25 mouse cellular contexts compared by ENCODE assay signal in the genomic region with DNA sequence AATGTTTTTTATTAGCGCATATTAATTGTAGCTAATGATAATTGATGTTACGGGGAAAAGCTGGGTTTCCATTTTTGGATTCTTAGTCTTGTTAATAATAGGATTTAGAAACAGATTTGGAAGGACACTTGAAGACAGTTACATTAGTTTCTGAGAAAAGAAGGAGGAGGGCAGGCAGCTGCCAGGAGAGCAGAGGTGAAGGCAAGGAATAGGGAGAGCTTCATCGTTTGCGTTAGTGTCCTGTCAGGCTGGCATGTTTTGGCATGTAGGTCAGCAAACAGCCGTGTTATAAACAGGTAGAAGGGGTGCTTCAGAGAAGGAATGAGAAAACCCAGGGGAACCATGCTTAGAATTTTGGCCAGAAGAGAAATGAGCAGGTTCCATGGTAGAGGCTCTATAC.
"Had no signal": no experiment of that assay in that cellular context is flagged by ENCODE, and none has a peak within 500 bp of the region (broad histone marks: within the 10 kb centered on the region; RNA-seq: fewer than 3 reads in every experiment).

No protein-coding gene starts in this region.

- H3K27me3 ChIP-seq: heart, embryonic 13.5 days; hindbrain, embryonic 12.5 days; kidney, embryonic 15.5 days; limb, embryonic 13.5 days; limb, embryonic 15.5 days; liver, embryonic 12.5 days had no signal

- H3K4me3 ChIP-seq: heart, adult 2 months; heart, embryonic 10.5 days; heart, embryonic 13.5 days; hindbrain, embryonic 10.5 days; hindbrain, embryonic 12.5 days; kidney, embryonic 15.5 days; limb, embryonic 13.5 days; limb, embryonic 15.5 days; liver, embryonic 12.5 days had no signal

- ATAC-seq: hindbrain, postnatal 0 days; intestine, embryonic 16.5 days; liver, embryonic 12.5 days had no signal

- DNase-seq: gastrocnemius, postnatal 14 days; heart, adult 2 months; heart, postnatal 14 days; heart, postnatal 4 days; kidney, adult 11 months; kidney, adult 2 months; kidney, adult 9 months; kidney, postnatal 14 days; kidney, postnatal 36 days; layer of hippocampus, adult 9-11 months; layer of hippocampus, postnatal 36 days; left cerebral cortex, postnatal 4 days had no signal

- H3K4me2 ChIP-seq: hindbrain, embryonic 12.5 days; hindbrain, embryonic 14.5 days; kidney, embryonic 15.5 days; limb, embryonic 13.5 days; limb, embryonic 15.5 days; liver, embryonic 12.5 days had no signal

- H3K9me3 ChIP-seq: heart, embryonic 10.5 days; heart, embryonic 13.5 days; hindbrain, embryonic 10.5 days; hindbrain, embryonic 12.5 days; kidney, embryonic 15.5 days; limb, embryonic 13.5 days; limb, embryonic 15.5 days; liver, embryonic 12.5 days had no signal

- H3K36me3 ChIP-seq: heart, embryonic 10.5 days; heart, embryonic 13.5 days; hindbrain, embryonic 10.5 days; hindbrain, embryonic 12.5 days; kidney, embryonic 15.5 days; limb, embryonic 13.5 days; limb, embryonic 15.5 days; liver, embryonic 12.5 days had no signal

- H3K9ac ChIP-seq: heart, embryonic 13.5 days; hindbrain, embryonic 12.5 days; hindbrain, embryonic 14.5 days; kidney, embryonic 15.5 days; limb, embryonic 13.5 days; limb, embryonic 15.5 days; liver, embryonic 12.5 days; liver, embryonic 14.5 days had no signal

- H3K27ac ChIP-seq: heart, adult 2 months; hindbrain, embryonic 12.5 days; hindbrain, embryonic 14.5 days; hindbrain, postnatal 0 days; kidney, embryonic 15.5 days; kidney, postnatal 0 days; limb, embryonic 13.5 days; limb, embryonic 15.5 days; liver, embryonic 12.5 days; liver, embryonic 14.5 days had no signal
